Mouse (Mus musculus) embryonic facial prominence, embryonic 11.5 days (tissue): ENCODE results near the gene Stk39. TPM values are rescaled to one million over a fixed set of nuclear protein-coding genes. Genes with fewer than 3 reads are reported as not detected.

Source experiments
- ATAC-seq: fragments of 200-750 bp; cut with Nextera tagmentation; replicated peaks from 2 replicates; pipeline ENCODE4 v1.8.0; 2017; ENCODE audit warnings: low read depth; ENCODE audit not compliant: insufficient number of reproducible peaks, low FRiP score, low TSS enrichment
- DNase-seq: peaks from one replicate; pipeline ENCODE4 v3.0.0-alpha.2; 2015; ENCODE audit warnings: low spot score
- H3K27ac ChIP-seq: fragments of 300-500 bp; sonication (generic); replicated peaks from 2 replicates; pipeline ENCODE4 v1.5.1; 2014; ENCODE audit warnings: mild to moderate bottlenecking, low read depth, low read length, control low read depth
- H3K27me3 ChIP-seq: fragments of 300-500 bp; sonication (generic); 2 replicates; pipeline ENCODE4 v1.6.1; 2014; ENCODE audit warnings: mild to moderate bottlenecking, low read length, moderate library complexity, mixed read lengths; ENCODE audit not compliant: control insufficient read depth, insufficient read depth
- H3K36me3 ChIP-seq: fragments of 300-500 bp; sonication (generic); replicated peaks from 2 replicates; pipeline ENCODE4 v1.6.1; 2014; ENCODE audit warnings: low read depth, mild to moderate bottlenecking, low read length, moderate library complexity, mixed read lengths; ENCODE audit not compliant: control insufficient read depth, insufficient read depth
- H3K4me1 ChIP-seq: fragments of 300-500 bp; sonication (generic); 2 replicates; pipeline ENCODE4 v1.6.1; 2014; ENCODE audit warnings: low read length, mixed read lengths; ENCODE audit not compliant: control insufficient read depth, insufficient read depth
- H3K4me2 ChIP-seq: fragments of 300-500 bp; sonication (generic); 2 replicates; pipeline ENCODE4 v1.6.1; 2014; ENCODE audit warnings: low read depth, mild to moderate bottlenecking, control low read depth, low read length, moderate library complexity
- H3K4me3 ChIP-seq: fragments of 300-500 bp; sonication (generic); 2 replicates; pipeline ENCODE4 v1.5.1; 2014; ENCODE audit warnings: low read depth, low read length, control low read depth
- H3K9ac ChIP-seq: fragments of 300-500 bp; sonication (generic); replicated peaks from 2 replicates; pipeline ENCODE4 v1.6.1; 2014; ENCODE audit warnings: mild to moderate bottlenecking, control low read depth, low read length
- H3K9me3 ChIP-seq: fragments of 300-500 bp; sonication (generic); replicated peaks from 2 replicates; pipeline ENCODE4 v1.6.1; 2016; ENCODE audit warnings: mild to moderate bottlenecking, low read length, inconsistent platforms, mixed read lengths; ENCODE audit not compliant: control insufficient read depth
- WGBS: fragments of 180-500 bp; shearing (Covaris S2); extraction: QIAGEN DNeasy Blood & Tissue Kit; methylation state at CpG from one replicate; pipeline ENCODE4 v1.1.7; 2014; 5-methylcytosine and 5-hydroxymethylcytosine counted together
- polyA plus RNA-seq: library from polyadenylated mRNA; unstranded; fragments of >200 nt; fragmentation: Nextera tagmentation; extraction: Ambion mirVana; gene quantifications from 2 replicates; pipeline ENCODE4 v1.2.1, GENCODE M21; 2014

Stk39 gene
- polyA plus RNA-seq, 1 experiment from 2014 or later: 26.9 TPM

- Histone ChIP-seq H3K4me1 (no peaks in the 10 kb centered on the region; the same call in 1 of the 2 replicates), H3K27me3 (no peaks in the 10 kb centered on the region), H3K4me3 (no peak overlapping the region), H3K36me3 (no peaks in the 10 kb centered on the region), H3K9ac (no peak overlapping the region), H3K27ac (no peak overlapping the region), H3K9me3 (no peaks in the 10 kb centered on the region), H3K4me2 (no peak overlapping the region)
- WGBS: 83% methylated on average over 4 of the region's 4 CpGs
- DNase-seq (no peak), ATAC-seq (no peak)
Observed at GRCm38 (mm10) chr2:68363159-68363558, 108.9 kb downstream of the Stk39 start.

- Histone ChIP-seq H3K9ac (no peak overlapping the region), H3K27me3 (no peaks in the 10 kb centered on the region), H3K36me3 (no peaks in the 10 kb centered on the region), H3K4me2 (no peak overlapping the region), H3K4me3 (no peak overlapping the region), H3K9me3 (no peaks in the 10 kb centered on the region), H3K4me1 (no peaks in the 10 kb centered on the region; the same call in 1 of the 2 replicates), H3K27ac (no peak overlapping the region)
- no peak for ATAC-seq
- no peak for DNase-seq
- 38% methylated on average over 5 of the region's 5 CpGs for WGBS
Observed at GRCm38 (mm10) chr2:68361701-68362100, 110.4 kb downstream of the Stk39 start.

DNA sequence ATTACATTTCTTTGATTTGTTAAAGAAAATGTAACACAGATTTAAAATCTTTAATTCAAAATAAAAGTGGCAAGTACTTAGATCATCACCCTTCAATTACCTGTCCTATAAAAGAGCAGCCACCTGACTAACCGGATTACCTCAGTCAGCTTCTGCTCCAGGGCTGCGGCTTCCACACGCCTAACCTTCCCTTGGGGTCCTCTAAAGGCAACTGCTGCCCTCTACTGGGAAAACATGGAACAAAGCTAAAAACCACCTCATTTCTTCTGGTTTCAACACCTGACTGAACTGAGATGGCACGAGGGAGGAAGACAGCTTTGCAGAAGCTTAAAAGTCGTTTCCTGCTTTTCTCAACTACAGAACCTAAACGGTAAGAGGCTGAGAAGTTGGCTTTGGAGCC lies 121.4 kb downstream of the Stk39 start:
- WGBS: 15% methylated on average over 6 of the region's 6 CpGs
- DNase-seq (peak; percentile 84), ATAC-seq (no peak)
- no peak overlapping the region for H3K4me2 ChIP-seq
- H3K9ac ChIP-seq: no peak overlapping the region
- no peak overlapping the region for H3K27ac ChIP-seq
- no peaks in the 10 kb centered on the region for H3K9me3 ChIP-seq
- H3K4me1 ChIP-seq: no peaks in the 10 kb centered on the region
- H3K4me3 ChIP-seq: no peak overlapping the region
- no peaks in the 10 kb centered on the region for H3K36me3 ChIP-seq
- no peaks in the 10 kb centered on the region for H3K27me3 ChIP-seq

GRCm38 (mm10) chr2:68349593-68350383 lies 122.3 kb downstream of the Stk39 start:
- WGBS: 57% methylated on average over 24 of the region's 24 CpGs
- no peak overlapping the region for H3K4me2 ChIP-seq
- peak; percentile 92 for DNase-seq
- no peak overlapping the region for H3K4me3 ChIP-seq
- H3K36me3 ChIP-seq: no peaks in the 10 kb centered on the region
- H3K9me3 ChIP-seq: no peaks in the 10 kb centered on the region
- peak; percentile 63; the same call in 1 of the 2 replicates for ATAC-seq
- no peak overlapping the region for H3K27ac ChIP-seq
- H3K27me3 ChIP-seq: no peaks in the 10 kb centered on the region
- no peak overlapping the region for H3K9ac ChIP-seq
- H3K4me1 ChIP-seq: no peaks in the 10 kb centered on the region

DNA sequence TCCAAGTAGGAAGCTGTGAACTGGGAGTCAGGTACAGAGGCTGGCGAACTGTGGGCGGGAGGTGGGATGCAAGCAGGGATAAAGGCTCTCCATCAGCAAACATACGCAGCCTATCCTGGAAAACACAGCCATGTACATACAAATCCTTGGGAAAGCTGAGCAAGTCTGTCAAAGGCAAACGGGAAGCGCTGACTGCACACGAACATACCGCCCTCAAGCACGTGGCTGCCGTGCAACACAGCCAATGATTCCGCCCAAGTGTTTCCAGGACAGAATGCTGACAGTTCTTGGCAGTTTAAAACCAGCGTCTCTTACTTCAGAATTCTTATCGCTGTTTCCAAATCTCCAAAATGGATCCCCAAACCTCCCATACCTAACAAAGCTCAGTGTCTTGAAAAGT lies 123.1 kb downstream of the Stk39 start:
- Histone ChIP-seq H3K4me3 (no peak overlapping the region), H3K4me1 (no peaks in the 10 kb centered on the region), H3K4me2 (no peak overlapping the region), H3K9me3 (no peaks in the 10 kb centered on the region), H3K27ac (no peak overlapping the region), H3K27me3 (no peaks in the 10 kb centered on the region), H3K36me3 (no peaks in the 10 kb centered on the region), H3K9ac (no peak overlapping the region)
- DNase-seq (no peak), ATAC-seq (no peak)
- 83% methylated on average over 12 of the region's 12 CpGs for whole genome bisulfite sequencing

DNA sequence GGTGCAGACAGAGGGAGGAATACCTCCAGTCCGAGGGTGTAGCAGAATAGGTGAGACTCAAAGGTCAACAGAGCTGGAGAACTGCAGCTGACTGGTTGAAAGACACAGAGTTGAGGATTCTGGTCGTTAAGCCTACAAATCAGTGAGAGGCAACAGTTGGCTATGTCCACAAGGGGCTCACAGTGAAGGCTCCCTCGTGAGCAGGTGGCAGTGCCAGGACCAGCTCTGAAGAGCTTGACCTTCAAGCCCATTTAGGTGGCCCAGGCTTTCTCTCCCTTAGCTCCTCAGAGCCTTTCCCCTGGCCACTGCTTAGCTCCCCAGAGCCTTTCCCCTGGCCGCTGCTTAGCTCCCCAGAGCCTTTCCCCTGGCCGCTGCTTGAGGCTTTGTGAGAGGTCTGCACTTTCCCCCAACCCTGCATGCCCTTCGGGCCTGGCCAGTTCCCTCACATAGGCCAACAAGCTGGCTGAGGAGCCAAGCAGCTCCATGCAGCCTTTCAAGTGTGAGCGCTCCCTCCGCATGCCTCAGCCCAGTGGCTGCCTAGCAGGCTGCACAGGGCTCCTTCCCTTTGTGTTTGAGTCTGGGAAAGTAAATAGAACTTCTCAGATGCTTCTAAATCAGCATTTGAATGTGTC lies 125.3 kb downstream of the Stk39 start:
- no peak overlapping the region for H3K4me2 ChIP-seq
- no peak overlapping the region for H3K27ac ChIP-seq
- H3K4me1 ChIP-seq: no peaks in the 10 kb centered on the region
- ATAC-seq: no peak
- no peak overlapping the region for H3K4me3 ChIP-seq
- 53% methylated on average over 8 of the region's 8 CpGs for WGBS
- DNase-seq: no peak
- H3K27me3 ChIP-seq: no peaks in the 10 kb centered on the region
- H3K36me3 ChIP-seq: no peaks in the 10 kb centered on the region
- H3K9me3 ChIP-seq: no peaks in the 10 kb centered on the region
- H3K9ac ChIP-seq: no peak overlapping the region; the same call in 1 of the 2 replicates

- Histone ChIP-seq H3K4me1 (no peaks in the 10 kb centered on the region), H3K4me3 (no peak overlapping the region), H3K9me3 (no peaks in the 10 kb centered on the region), H3K9ac (no peak overlapping the region), H3K36me3 (no peaks in the 10 kb centered on the region), H3K27ac (no peak overlapping the region), H3K27me3 (no peaks in the 10 kb centered on the region), H3K4me2 (no peak overlapping the region)
- 93% methylated on average over 9 of the region's 9 CpGs for WGBS
- ATAC-seq: no peak
- DNase-seq: no peak
Observed at GRCm38 (mm10) chr2:68345269-68345668, 126.8 kb downstream of the Stk39 start.

DNA sequence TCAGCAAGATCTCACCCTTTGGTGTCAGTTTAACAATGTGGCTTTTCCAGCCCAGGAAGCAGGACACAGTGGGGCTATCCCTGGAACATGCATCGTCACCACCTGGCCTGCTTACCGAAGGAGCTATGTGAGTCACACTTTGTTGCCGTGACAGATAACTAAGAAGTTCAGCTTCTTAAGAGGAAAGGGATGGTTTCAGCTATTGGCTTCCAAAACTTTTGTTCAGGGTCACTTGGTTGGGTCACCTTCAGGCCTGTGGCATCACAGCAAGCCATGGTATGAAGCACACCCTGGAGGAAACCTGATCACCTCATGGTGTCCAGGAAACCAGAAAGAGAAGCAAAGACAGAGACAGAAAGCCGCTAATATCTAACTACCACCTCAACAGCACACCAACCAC lies 128.3 kb downstream of the Stk39 start:
- Histone ChIP-seq H3K27ac (no peak overlapping the region), H3K4me3 (no peak overlapping the region), H3K9me3 (no peaks in the 10 kb centered on the region), H3K9ac (no peak overlapping the region), H3K4me1 (no peaks in the 10 kb centered on the region), H3K4me2 (no peak overlapping the region), H3K36me3 (no peaks in the 10 kb centered on the region), H3K27me3 (no peaks in the 10 kb centered on the region)
- ATAC-seq (no peak), DNase-seq (no peak)
- 85% methylated on average over 4 of the region's 4 CpGs for WGBS
